Mouse (Mus musculus) E14TG2a.4 (cell line): ENCODE data around the gene Tmco1.

Experiments
- CTCF ChIP-seq: conservative IDR thresholded peaks from 2 replicates; pipeline ENCODE4 v1.5.1; 2014; ENCODE audit warnings: low read length
- NANOG ChIP-seq: IDR thresholded peaks from 2 replicates; pipeline ENCODE4 v1.6.1; 2014; ENCODE audit warnings: borderline replicate concordance, low read length, mixed read lengths

- TF ChIP-seq CTCF (no peak), NANOG (no peak)
These were observed 60.3 kb downstream of the Tmco1 start for GRCm38 (mm10) chr1:167368513-167368912.
